ENCODE assay signal across 10 mouse cellular contexts in the genomic region with DNA sequence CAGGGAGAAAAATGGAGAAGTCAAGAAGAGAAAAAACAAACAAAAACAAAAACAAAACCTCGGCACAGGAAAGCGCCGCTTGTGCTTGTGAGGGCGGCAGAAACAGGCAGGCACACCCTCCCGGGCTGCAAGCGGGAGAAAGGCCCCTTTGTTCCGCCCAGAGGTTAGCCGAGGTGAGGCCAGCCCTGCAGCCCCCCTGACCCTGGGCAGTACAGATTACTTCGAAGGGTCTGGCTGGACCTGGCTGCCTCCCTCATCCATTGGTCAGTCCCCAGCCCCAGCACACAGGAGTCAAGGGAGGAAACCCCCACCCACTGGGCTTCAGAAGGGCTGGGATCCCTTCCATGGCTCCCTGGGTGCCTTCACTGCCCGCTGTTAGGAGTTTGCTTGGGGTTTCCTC. TPM values are rescaled to one million over a fixed set of nuclear protein-coding genes. Genes with fewer than 3 reads are reported as not detected.
DNase-seq lines count a peak whose midpoint lies in the region; ATAC-seq and TF ChIP-seq lines count a peak whose summit lies in the region.
"Had no signal": no experiment of that assay in that cellular context is flagged by ENCODE, and none has a peak within 500 bp of the region (broad histone marks: within the 10 kb centered on the region; RNA-seq: fewer than 3 reads in every experiment).

No protein-coding gene starts in this region.

- no peaks in the 10 kb centered on the region for H3K36me3 ChIP-seq in kidney, embryonic 14.5 days (ENCODE audit: control insufficient read depth, insufficient read depth, low read length)
- no peaks in the 10 kb centered on the region for H3K36me3 ChIP-seq in kidney, adult 2 months (ENCODE audit: control insufficient read depth, insufficient read depth, low read length)
- no peaks in the 10 kb centered on the region for H3K36me3 ChIP-seq in embryonic facial prominence, embryonic 12.5 days
- H3K36me3 ChIP-seq in hindbrain, embryonic 13.5 days = no peaks in the 10 kb centered on the region
- H3K36me3 ChIP-seq in midbrain, embryonic 13.5 days = no peaks in the 10 kb centered on the region

- H3K9ac ChIP-seq in kidney, embryonic 14.5 days (ENCODE audit: low read depth, low read length) = 0 out of 2 replicates have a peak overlapping the region, but pooled peaks have one; percentile 31
- peak overlapping the region; percentile 42 for H3K9ac ChIP-seq in embryonic facial prominence, embryonic 12.5 days
- H3K9ac ChIP-seq in hindbrain, embryonic 13.5 days = peak overlapping the region; percentile 51
- 0 out of 2 replicates have a peak overlapping the region, but pooled peaks have one; percentile 19 for H3K9ac ChIP-seq in midbrain, embryonic 13.5 days (replicated peaks)

- TF ChIP-seq POLR2A in kidney, adult 2 months (IDR thresholded peaks at IDR 0.05; ENCODE audit: low read depth, low read length) = no peak

- no peak for DNase-seq in kidney, adult 2 months
- no peak for DNase-seq in urinary bladder, adult 2 months (ENCODE audit: low spot score)
- DNase-seq in gastrocnemius, adult 18-20 months (ENCODE audit: low spot score) = no peak
- no peak for DNase-seq in frontal cortex, postnatal 36 days (ENCODE audit: low spot score in 2 of 2)

- peaks cover 41% of the 10 kb centered on the region for H3K4me1 ChIP-seq in kidney, embryonic 14.5 days (ENCODE audit: control insufficient read depth, insufficient read depth, low read length)
- peaks cover 3% of the 10 kb centered on the region; the same call in 1 of the 2 replicates for H3K4me1 ChIP-seq in kidney, adult 2 months (ENCODE audit: control insufficient read depth, insufficient read depth, low read length)
- peaks cover 83% of the 10 kb centered on the region for H3K4me1 ChIP-seq in embryonic facial prominence, embryonic 12.5 days
- peaks cover 89% of the 10 kb centered on the region for H3K4me1 ChIP-seq in hindbrain, embryonic 13.5 days (replicated peaks)
- peaks cover 76% of the 10 kb centered on the region for H3K4me1 ChIP-seq in midbrain, embryonic 13.5 days (replicated peaks)

- TF ChIP-seq CTCF in kidney, adult 2 months (conservative IDR thresholded peaks at IDR 0.05; ENCODE audit: insufficient read depth, insufficient read length, low read depth, low read length) = no peak

- peaks cover 72% of the 10 kb centered on the region for H3K27me3 ChIP-seq in kidney, embryonic 14.5 days (ENCODE audit: control insufficient read depth, insufficient read depth, low read length)
- no peaks in the 10 kb centered on the region for H3K27me3 ChIP-seq in kidney, adult 2 months (replicated peaks; ENCODE audit: control insufficient read depth, insufficient read depth, low read length)
- H3K27me3 ChIP-seq in embryonic facial prominence, embryonic 12.5 days = peaks cover 43% of the 10 kb centered on the region
- H3K27me3 ChIP-seq in hindbrain, embryonic 13.5 days = peaks cover 100% of the 10 kb centered on the region
- H3K27me3 ChIP-seq in midbrain, embryonic 13.5 days = peaks cover 100% of the 10 kb centered on the region

- no peak overlapping the region for H3K27ac ChIP-seq in kidney, embryonic 14.5 days (ENCODE audit: low read depth, low read length)
- no peak overlapping the region for H3K27ac ChIP-seq in kidney, adult 2 months (ENCODE audit: insufficient read depth, low read depth, low read length)
- peak overlapping the region; percentile 99 for H3K27ac ChIP-seq in embryonic facial prominence, embryonic 12.5 days
- H3K27ac ChIP-seq in hindbrain, embryonic 13.5 days = peak overlapping the region; percentile 64
- H3K27ac ChIP-seq in midbrain, embryonic 13.5 days = no peak overlapping the region

- 10% methylated on average over 10 of the region's 10 CpGs for WGBS in kidney, embryonic 14.5 days
- 66% methylated on average over 10 of the region's 10 CpGs for WGBS in kidney, adult 2 months
- 14% methylated on average over 10 of the region's 10 CpGs for WGBS in embryonic facial prominence, embryonic 12.5 days
- WGBS in hindbrain, embryonic 13.5 days = 3% methylated on average over 10 of the region's 10 CpGs
- WGBS in midbrain, embryonic 13.5 days = 5% methylated on average over 10 of the region's 10 CpGs

- H3K9me3 ChIP-seq in kidney, embryonic 14.5 days (ENCODE audit: control insufficient read depth, low read length) = no peaks in the 10 kb centered on the region
- no peaks in the 10 kb centered on the region for H3K9me3 ChIP-seq in embryonic facial prominence, embryonic 12.5 days
- no peaks in the 10 kb centered on the region for H3K9me3 ChIP-seq in hindbrain, embryonic 13.5 days
- H3K9me3 ChIP-seq in midbrain, embryonic 13.5 days = no peaks in the 10 kb centered on the region

- no peak for ATAC-seq in kidney, embryonic 14.5 days (ENCODE audit: low FRiP score, low TSS enrichment)
- ATAC-seq in embryonic facial prominence, embryonic 12.5 days (ENCODE audit: insufficient number of reproducible peaks, insufficient read depth, low FRiP score, low TSS enrichment) = no peak
- no peak for ATAC-seq in hindbrain, embryonic 13.5 days (ENCODE audit: low FRiP score)
- no peak for ATAC-seq in midbrain, embryonic 13.5 days

- H3K4me2 ChIP-seq in kidney, embryonic 14.5 days (replicated peaks; ENCODE audit: low read depth, low read length) = no peak overlapping the region
- H3K4me2 ChIP-seq in embryonic facial prominence, embryonic 12.5 days (replicated peaks) = no peak overlapping the region
- peak overlapping the region; percentile 35; the same call in 1 of the 2 replicates for H3K4me2 ChIP-seq in hindbrain, embryonic 13.5 days
- H3K4me2 ChIP-seq in midbrain, embryonic 13.5 days (replicated peaks) = no peak overlapping the region

- H3K4me3 ChIP-seq in kidney, embryonic 14.5 days (ENCODE audit: low read length) = no peak overlapping the region
- no peak overlapping the region for H3K4me3 ChIP-seq in kidney, adult 2 months (ENCODE audit: insufficient read depth, low read depth, low read length)
- no peak overlapping the region for H3K4me3 ChIP-seq in embryonic facial prominence, embryonic 12.5 days
- H3K4me3 ChIP-seq in hindbrain, embryonic 13.5 days = no peak overlapping the region
- H3K4me3 ChIP-seq in midbrain, embryonic 13.5 days (replicated peaks) = no peak overlapping the region
- H3K4me3 ChIP-seq: myocyte had no signal

RNA-seq across cellular contexts. Expression of a gene that starts 15.5 kb away (rescaled TPM):
- polyA plus RNA-seq in kidney, embryonic 14.5 days (2014; fragmentation: Nextera tagmentation; extraction: Ambion mirVana) = 1.7 and 2.8 TPM in 2 replicates
- polyA plus RNA-seq in kidney, adult 2 months (2012; rRNA removed) = 0.65 and 0.81 TPM in 2 replicates
- 7.1 and 7.4 TPM in 2 replicates for polyA plus RNA-seq in embryonic facial prominence, embryonic 12.5 days (2016; fragmentation: Nextera tagmentation; extraction: Ambion mirVana)
- polyA plus RNA-seq in hindbrain, embryonic 13.5 days (2015; fragmentation: Nextera tagmentation; extraction: Ambion mirVana) = 1.0 and 2.3 TPM in 2 replicates
- polyA plus RNA-seq in midbrain, embryonic 13.5 days (2015; fragmentation: Nextera tagmentation; extraction: Ambion mirVana) = 1.3 and 1.9 TPM in 2 replicates
- 1.0 and 1.2 TPM in 2 replicates for polyA plus RNA-seq in urinary bladder, adult 2 months (2012; rRNA removed)
- under 1 TPM; 0.34 to 0.45 TPM for total RNA-seq in gastrocnemius, adult 18-20 months (2021)
- total RNA-seq: layer of hippocampus, postnatal 14 days had no signal

RNA-seq across cellular contexts. Expression of a gene that starts 37.0 kb away (rescaled TPM):
- polyA plus RNA-seq in kidney, embryonic 14.5 days (2014; fragmentation: Nextera tagmentation; extraction: Ambion mirVana) = 6.3 and 8.9 TPM in 2 replicates
- polyA plus RNA-seq in kidney, adult 2 months (2012; rRNA removed) = 3.2 and 4.1 TPM in 2 replicates
- polyA plus RNA-seq in embryonic facial prominence, embryonic 12.5 days (2016; fragmentation: Nextera tagmentation; extraction: Ambion mirVana) = 4.9 and 5.0 TPM in 2 replicates
- 3.9 and 4.2 TPM in 2 replicates for polyA plus RNA-seq in hindbrain, embryonic 13.5 days (2015; fragmentation: Nextera tagmentation; extraction: Ambion mirVana)
- polyA plus RNA-seq in midbrain, embryonic 13.5 days (2015; fragmentation: Nextera tagmentation; extraction: Ambion mirVana) = 2.1 and 2.4 TPM in 2 replicates
- polyA plus RNA-seq in urinary bladder, adult 2 months (2012; rRNA removed) = 7.8 and 8.7 TPM in 2 replicates
- 1 to 10 TPM in 1 of 2 experiments, under 1 TPM in 1; 0.73 to 1.6 TPM for total RNA-seq in gastrocnemius, adult 18-20 months (2021)
- polyA plus RNA-seq: myocyte had no signal

RNA-seq across cellular contexts. Expression of a gene that starts 50.6 kb away (rescaled TPM):
- 28.1 and 33.1 TPM in 2 replicates for polyA plus RNA-seq in kidney, embryonic 14.5 days (2014; fragmentation: Nextera tagmentation; extraction: Ambion mirVana)
- 85.8 and 93.9 TPM in 2 replicates for polyA plus RNA-seq in kidney, adult 2 months (2012; rRNA removed)
- 19.4 and 20.8 TPM in 2 replicates for polyA plus RNA-seq in embryonic facial prominence, embryonic 12.5 days (2016; fragmentation: Nextera tagmentation; extraction: Ambion mirVana)
- 13.7 and 14.4 TPM in 2 replicates for polyA plus RNA-seq in hindbrain, embryonic 13.5 days (2015; fragmentation: Nextera tagmentation; extraction: Ambion mirVana)
- 16.8 and 17.3 TPM in 2 replicates for polyA plus RNA-seq in midbrain, embryonic 13.5 days (2015; fragmentation: Nextera tagmentation; extraction: Ambion mirVana)
- 39.5 and 49.4 TPM in 2 replicates for polyA plus RNA-seq in urinary bladder, adult 2 months (2012; rRNA removed)
- total RNA-seq in gastrocnemius, adult 18-20 months (2021) = 10 to 100 TPM; 19.3 to 22.8 TPM

RNA-seq across cellular contexts. Expression of a gene that starts 52.2 kb away (rescaled TPM):
- 65.4 and 82.3 TPM in 2 replicates for polyA plus RNA-seq in kidney, embryonic 14.5 days (2014; fragmentation: Nextera tagmentation; extraction: Ambion mirVana)
- polyA plus RNA-seq in kidney, adult 2 months (2012; rRNA removed) = 73.7 and 98.9 TPM in 2 replicates
- 71.2 and 73.6 TPM in 2 replicates for polyA plus RNA-seq in embryonic facial prominence, embryonic 12.5 days (2016; fragmentation: Nextera tagmentation; extraction: Ambion mirVana)
- 51.9 and 60.3 TPM in 2 replicates for polyA plus RNA-seq in hindbrain, embryonic 13.5 days (2015; fragmentation: Nextera tagmentation; extraction: Ambion mirVana)
- 50.1 and 55.7 TPM in 2 replicates for polyA plus RNA-seq in midbrain, embryonic 13.5 days (2015; fragmentation: Nextera tagmentation; extraction: Ambion mirVana)
- 71.7 and 76.3 TPM in 2 replicates for polyA plus RNA-seq in urinary bladder, adult 2 months (2012; rRNA removed)
- 10 to 100 TPM; 47.0 to 51.4 TPM for total RNA-seq in gastrocnemius, adult 18-20 months (2021)

Comparison
In these comparisons a context has a peak if more than half of its experiments do, and no peak if none do; other contexts are left out.
1. H3K27ac ChIP-seq: peak in embryonic facial prominence, embryonic 12.5 days (single experiment) and hindbrain, embryonic 13.5 days (single experiment); none in kidney, embryonic 14.5 days (single experiment), kidney, adult 2 months (single experiment) and midbrain, embryonic 13.5 days (single experiment).
2. Peak in every context shown above with its lines, with median percentiles within 50 percentile points of each other: H3K9ac ChIP-seq.